Mouse (Mus musculus): ENCODE results near the gene Col17a1. TPM values are rescaled to one million over a fixed set of nuclear protein-coding genes. Genes with fewer than 3 reads are reported as not detected.

Col17a1 gene
- polyA plus RNA-seq, 1 experiment from 2014 or later = 0.40 TPM

DNA sequence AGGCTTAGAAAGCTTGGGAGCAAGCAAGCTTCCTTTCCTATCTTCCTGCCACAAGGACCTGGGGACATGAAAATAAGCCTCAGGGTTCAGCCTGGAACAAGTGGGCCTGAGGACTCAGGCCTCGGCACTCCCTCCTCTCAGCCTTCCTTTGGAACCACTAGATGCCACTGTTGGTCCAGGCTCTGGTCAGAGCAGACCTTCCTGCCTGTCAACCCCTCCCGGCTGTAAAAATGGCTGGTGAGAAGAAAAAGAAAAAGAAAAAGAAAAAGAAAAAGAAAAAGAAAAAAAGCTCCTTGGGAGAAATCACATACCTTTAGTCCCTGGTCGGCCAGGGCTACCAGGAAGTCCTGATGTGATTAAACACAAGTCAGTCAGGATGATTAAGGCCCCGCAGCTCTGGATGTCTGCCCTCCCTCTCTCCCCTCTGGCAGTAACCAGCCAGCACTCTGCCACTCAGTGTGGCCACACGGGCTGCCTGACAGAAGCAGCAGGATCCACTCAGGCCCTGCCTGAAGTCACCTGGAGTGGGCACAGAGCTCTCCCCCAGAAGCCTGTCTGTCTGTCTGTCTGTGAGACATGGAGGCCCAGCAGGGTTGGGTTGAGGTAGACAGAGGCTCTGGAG is 32.9 kb downstream of the Col17a1 start:
- no peaks in the 10 kb centered on the region for H3K36me3 ChIP-seq (replicated peaks)
- ATAC-seq (replicated peaks) = peak; percentile 78
- H3K9me3 ChIP-seq = no peaks in the 10 kb centered on the region
- no peak overlapping the region for H3K4me3 ChIP-seq
- WGBS = 8% methylated on average over 5 of the region's 5 CpGs
- H3K4me1 ChIP-seq = peaks cover 8% of the 10 kb centered on the region; the same call in 1 of the 2 replicates
- no peak overlapping the region for H3K9ac ChIP-seq
- H3K4me2 ChIP-seq = no peak overlapping the region
- H3K27me3 ChIP-seq (replicated peaks) = no peaks in the 10 kb centered on the region
- H3K27ac ChIP-seq = peak overlapping the region; percentile 34; the same call in 1 of the 2 replicates

- WGBS = 80% methylated on average over 11 of the region's 11 CpGs
- Histone ChIP-seq H3K4me1 (peaks cover 8% of the 10 kb centered on the region; the same call in 1 of the 2 replicates), H3K27me3 (replicated peaks) (no peaks in the 10 kb centered on the region), H3K36me3 (replicated peaks) (no peaks in the 10 kb centered on the region), H3K9ac (no peak overlapping the region), H3K27ac (no peak overlapping the region), H3K4me3 (no peak overlapping the region), H3K4me2 (no peak overlapping the region), H3K9me3 (no peaks in the 10 kb centered on the region)
- ATAC-seq (replicated peaks) = no peak
Measured at GRCm38 (mm10) chr19:47654896-47655295, 37.0 kb downstream of the Col17a1 start.

DNA sequence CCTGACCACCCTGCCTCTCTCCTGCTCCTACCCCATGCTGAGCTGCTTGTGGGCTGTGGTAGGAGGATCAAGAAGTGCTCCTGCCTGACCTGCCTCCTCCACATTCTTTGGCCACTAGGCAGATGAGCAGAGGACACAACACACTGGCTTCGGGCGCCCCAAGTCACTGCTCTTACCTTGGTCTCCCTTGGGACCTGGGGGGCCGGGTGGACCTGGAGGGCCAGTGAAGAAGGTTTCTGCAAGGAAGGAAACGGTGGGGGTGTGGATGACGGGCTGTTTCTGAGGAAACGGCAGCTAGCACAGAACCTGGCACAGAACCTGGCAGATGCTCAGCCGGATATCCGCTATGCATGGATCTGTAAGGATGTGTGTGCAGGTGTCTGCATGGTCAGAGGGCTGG is 38.7 kb downstream of the Col17a1 start:
- no peak overlapping the region for H3K27ac ChIP-seq
- no peak overlapping the region for H3K4me3 ChIP-seq
- H3K27me3 ChIP-seq (replicated peaks) = no peaks in the 10 kb centered on the region
- no peak for ATAC-seq (replicated peaks)
- no peak overlapping the region for H3K4me2 ChIP-seq
- WGBS = 87% methylated on average over 8 of the region's 8 CpGs
- H3K36me3 ChIP-seq (replicated peaks) = no peaks in the 10 kb centered on the region
- H3K9me3 ChIP-seq = no peaks in the 10 kb centered on the region
- H3K4me1 ChIP-seq = no peaks in the 10 kb centered on the region
- H3K9ac ChIP-seq = no peak overlapping the region

GRCm38 (mm10) chr19:47652255-47652654 is 39.6 kb downstream of the Col17a1 start:
- WGBS = 88% methylated on average over 8 of the region's 8 CpGs
- Histone ChIP-seq H3K27me3 (replicated peaks) (no peaks in the 10 kb centered on the region), H3K4me1 (no peaks in the 10 kb centered on the region), H3K4me2 (no peak overlapping the region), H3K27ac (no peak overlapping the region), H3K9ac (no peak overlapping the region), H3K4me3 (no peak overlapping the region), H3K9me3 (no peaks in the 10 kb centered on the region), H3K36me3 (replicated peaks) (no peaks in the 10 kb centered on the region)
- ATAC-seq (replicated peaks) = no peak

DNA sequence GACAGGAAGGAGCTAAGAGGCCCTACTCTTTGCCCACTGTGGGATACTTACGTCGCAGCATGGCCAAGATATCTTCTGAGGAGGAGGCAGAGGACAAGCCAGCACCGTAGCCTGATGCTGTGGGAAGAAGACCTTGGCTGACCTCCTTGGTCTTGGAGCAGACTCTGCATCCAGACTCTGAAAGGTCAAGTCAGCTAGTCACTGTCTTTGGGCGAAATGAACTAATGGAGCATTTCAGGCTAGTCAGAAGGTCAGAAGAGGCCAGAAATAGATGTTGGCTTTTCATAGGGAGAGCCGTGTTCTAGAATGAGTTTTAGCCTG is 40.8 kb downstream of the Col17a1 start:
- Histone ChIP-seq H3K4me2 (no peak overlapping the region), H3K9ac (no peak overlapping the region), H3K9me3 (no peaks in the 10 kb centered on the region), H3K27ac (no peak overlapping the region), H3K4me3 (no peak overlapping the region), H3K36me3 (replicated peaks) (no peaks in the 10 kb centered on the region), H3K27me3 (replicated peaks) (no peaks in the 10 kb centered on the region), H3K4me1 (no peaks in the 10 kb centered on the region)
- no peak for ATAC-seq (replicated peaks)
- 95% methylated on average over 5 of the region's 5 CpGs for WGBS

- Histone ChIP-seq H3K27ac (no peak overlapping the region), H3K9me3 (no peaks in the 10 kb centered on the region), H3K27me3 (replicated peaks) (no peaks in the 10 kb centered on the region), H3K9ac (no peak overlapping the region), H3K4me3 (no peak overlapping the region), H3K4me2 (no peak overlapping the region), H3K36me3 (replicated peaks) (no peaks in the 10 kb centered on the region), H3K4me1 (no peaks in the 10 kb centered on the region)
- no peak for ATAC-seq (replicated peaks)
- 91% methylated on average over 16 of the region's 16 CpGs for WGBS
Measured at GRCm38 (mm10) chr19:47650366-47651159, 41.3 kb downstream of the Col17a1 start.

DNA sequence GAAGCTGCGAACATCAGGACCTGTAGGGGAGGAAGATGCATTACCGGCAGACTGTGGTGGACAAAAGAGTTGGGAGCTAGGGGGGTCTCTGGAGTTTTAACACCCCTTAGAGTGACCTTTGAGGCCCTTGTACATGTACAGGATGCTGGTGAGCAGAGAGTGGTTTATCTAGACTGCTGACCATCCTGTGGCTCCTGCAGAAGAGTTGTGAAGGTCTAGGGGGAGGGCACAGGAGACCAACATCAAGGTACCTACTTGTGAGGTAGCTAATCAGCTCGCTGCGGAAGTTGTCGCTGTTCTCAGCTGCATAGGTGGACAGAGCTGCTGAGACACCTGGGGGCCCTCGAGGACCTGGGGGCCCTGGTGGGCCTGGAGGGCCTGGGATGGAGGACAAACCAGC is 42.8 kb downstream of the Col17a1 start:
- WGBS = 94% methylated on average over 6 of the region's 6 CpGs
- no peak overlapping the region for H3K9ac ChIP-seq

DNA sequence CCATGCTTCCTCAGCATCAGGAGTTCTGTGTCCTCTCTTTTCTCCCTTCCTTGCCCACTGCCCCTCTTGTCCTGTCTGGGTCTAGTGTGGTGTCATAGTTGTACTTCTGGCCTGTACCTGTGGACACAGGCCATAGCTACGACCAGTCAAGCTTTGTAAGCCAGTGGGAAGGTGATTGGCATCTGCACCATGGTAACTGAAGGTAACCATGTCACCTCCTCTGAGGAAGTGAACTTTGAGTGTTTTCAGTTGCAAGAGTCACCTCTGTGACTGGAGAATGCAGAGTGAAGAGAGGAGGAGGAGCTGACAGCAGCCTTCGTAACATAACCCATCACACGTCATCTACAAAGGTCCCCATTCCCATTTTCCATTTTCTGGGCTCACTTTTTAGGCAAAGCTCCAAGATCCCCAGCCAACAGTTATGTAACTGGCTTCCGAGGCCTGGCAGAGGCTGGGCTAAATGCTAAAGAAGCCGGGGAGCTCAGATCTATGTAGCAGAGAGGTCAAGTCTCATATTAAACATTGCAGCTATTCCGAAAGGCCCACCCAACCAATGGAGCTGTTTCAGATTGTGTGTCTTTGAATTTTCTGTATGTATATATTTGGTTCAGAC is 45.3 kb downstream of the Col17a1 start:
- no peaks in the 10 kb centered on the region for H3K9me3 ChIP-seq
- 0 out of 2 replicates have a peak, but pooled peaks cover 10% of the 10 kb centered on the region for H3K36me3 ChIP-seq (replicated peaks)
- H3K27me3 ChIP-seq (replicated peaks) = no peaks in the 10 kb centered on the region
- no peaks in the 10 kb centered on the region for H3K4me1 ChIP-seq
- WGBS = 94% methylated on average over 6 of the region's 6 CpGs
- no peak for ATAC-seq (replicated peaks)
- H3K4me2 ChIP-seq = no peak overlapping the region
- no peak overlapping the region for H3K4me3 ChIP-seq
- no peak overlapping the region for H3K27ac ChIP-seq
- no peak overlapping the region for H3K9ac ChIP-seq

More for the DNA sequence above, 42.8 kb downstream of the Col17a1 start:
- Histone ChIP-seq H3K4me1 (no peaks in the 10 kb centered on the region), H3K36me3 (replicated peaks) (no peaks in the 10 kb centered on the region), H3K9me3 (no peaks in the 10 kb centered on the region), H3K27ac (no peak overlapping the region), H3K27me3 (replicated peaks) (no peaks in the 10 kb centered on the region), H3K4me3 (no peak overlapping the region), H3K4me2 (no peak overlapping the region)
- ATAC-seq (replicated peaks) = no peak

DNA sequence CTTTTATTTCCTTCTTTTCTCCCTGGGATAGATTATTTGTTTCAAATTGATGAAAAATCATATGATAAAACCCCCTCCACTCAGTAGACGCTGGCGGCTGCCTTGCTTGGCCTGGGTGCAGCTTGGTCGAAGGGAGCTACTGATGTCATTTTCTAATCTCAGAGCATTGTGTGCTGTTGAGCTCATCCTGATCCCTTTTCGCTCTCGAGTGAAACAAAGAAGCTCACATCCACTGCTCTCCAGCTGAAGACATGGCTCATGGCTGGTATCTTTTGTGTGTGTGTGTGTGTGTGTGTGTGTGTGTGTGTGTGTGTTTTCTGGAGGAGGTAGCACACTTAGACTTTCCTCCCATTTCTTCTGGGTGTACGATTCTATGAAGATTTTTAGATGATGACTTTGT is 46.3 kb downstream of the Col17a1 start:
- H3K4me2 ChIP-seq = no peak overlapping the region
- no peak overlapping the region for H3K9ac ChIP-seq
- H3K9me3 ChIP-seq = no peaks in the 10 kb centered on the region
- H3K36me3 ChIP-seq (replicated peaks) = 0 out of 2 replicates have a peak, but pooled peaks cover 14% of the 10 kb centered on the region
- H3K27ac ChIP-seq = no peak overlapping the region
- no peaks in the 10 kb centered on the region for H3K27me3 ChIP-seq (replicated peaks)
- H3K4me3 ChIP-seq = no peak overlapping the region
- no peak for ATAC-seq (replicated peaks)
- 35% methylated on average over 6 of the region's 6 CpGs for WGBS
- no peaks in the 10 kb centered on the region for H3K4me1 ChIP-seq

DNA sequence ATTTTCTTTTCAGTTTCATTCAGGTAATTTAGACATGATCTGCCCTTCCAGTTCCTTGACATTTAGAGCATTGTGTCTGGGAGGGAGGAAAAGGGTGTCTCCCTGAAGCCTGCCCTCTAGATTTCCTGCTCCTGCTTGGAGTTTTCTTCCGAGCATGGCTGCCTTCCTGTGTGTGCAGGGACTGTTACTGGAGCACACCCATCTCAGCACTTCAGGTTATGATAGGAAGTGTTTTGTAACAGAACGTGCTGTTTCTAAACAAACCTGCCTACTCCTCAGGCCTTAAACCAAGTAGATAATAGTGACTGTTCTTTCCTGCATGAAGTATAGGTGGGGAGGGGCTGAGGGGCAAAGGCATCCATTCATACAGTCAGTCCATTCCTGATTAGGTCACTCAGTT is 48.0 kb downstream of the Col17a1 start:
- no peak overlapping the region for H3K4me2 ChIP-seq
- no peaks in the 10 kb centered on the region for H3K9me3 ChIP-seq
- no peak for ATAC-seq (replicated peaks)
- H3K4me3 ChIP-seq = no peak overlapping the region
- no peaks in the 10 kb centered on the region for H3K27me3 ChIP-seq (replicated peaks)
- H3K27ac ChIP-seq = no peak overlapping the region
- WGBS = 69% methylated on average over 2 of the region's 2 CpGs
- H3K9ac ChIP-seq = no peak overlapping the region
- H3K36me3 ChIP-seq (replicated peaks) = peaks cover 16% of the 10 kb centered on the region; the same call in 1 of the 2 replicates
- no peaks in the 10 kb centered on the region for H3K4me1 ChIP-seq

- Histone ChIP-seq H3K9me3 (no peaks in the 10 kb centered on the region), H3K4me2 (no peak overlapping the region)
- WGBS = 96% methylated on average over 4 of the region's 4 CpGs
Measured at GRCm38 (mm10) chr19:47635380-47635779, 56.5 kb downstream of the Col17a1 start.

GRCm38 (mm10) chr19:47631799-47632198 is 60.1 kb downstream of the Col17a1 start:
- Histone ChIP-seq H3K9me3 (no peaks in the 10 kb centered on the region), H3K36me3 (replicated peaks) (peaks cover 1% of the 10 kb centered on the region; the same call in 1 of the 2 replicates), H3K4me2 (no peak overlapping the region), H3K27ac (no peak overlapping the region), H3K9ac (no peak overlapping the region), H3K27me3 (replicated peaks) (no peaks in the 10 kb centered on the region), H3K4me3 (no peak overlapping the region), H3K4me1 (peaks cover 6% of the 10 kb centered on the region; the same call in 1 of the 2 replicates)
- WGBS = 96% methylated on average over 5 of the region's 5 CpGs
- no peak for ATAC-seq (replicated peaks)

More at GRCm38 (mm10) chr19:47635380-47635779, 56.5 kb downstream of the Col17a1 start:
- Histone ChIP-seq H3K4me1 (no peaks in the 10 kb centered on the region), H3K27ac (no peak overlapping the region), H3K27me3 (replicated peaks) (no peaks in the 10 kb centered on the region), H3K9ac (no peak overlapping the region), H3K36me3 (replicated peaks) (peaks cover 10% of the 10 kb centered on the region; the same call in 1 of the 2 replicates), H3K4me3 (no peak overlapping the region)
- ATAC-seq (replicated peaks) = no peak

All from midbrain, embryonic 15.5 days (tissue).